Mouse (Mus musculus): ENCODE measurements at regions not wholly inside any gene's neighbourhood (a gene's known extent, or its start where the extent isn't known, plus 50 kb on each side); places are given as distances from the start of the nearest gene placed in this dataset.

DNA sequence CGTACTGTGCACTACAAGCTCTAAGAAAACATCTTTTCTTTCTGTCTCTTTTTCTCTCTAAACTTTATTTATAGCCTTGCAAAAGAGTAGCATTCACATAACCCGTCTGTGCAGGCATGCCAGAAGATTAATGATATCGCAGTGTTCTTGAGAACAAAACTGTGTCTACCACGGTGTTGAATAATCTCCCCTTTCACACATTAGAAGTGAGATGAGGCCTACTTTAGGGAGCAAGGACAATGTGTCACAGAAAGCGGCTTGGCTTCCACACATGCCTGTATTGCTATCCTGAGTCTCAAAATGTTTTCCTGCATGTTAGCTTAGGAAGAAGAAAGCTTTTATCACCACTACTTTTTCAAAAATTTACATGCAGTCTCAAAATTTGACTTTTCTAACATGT lies 170.1 kb upstream of the Mef2c start:
- ATAC-seq: no peak
- peaks cover 12% of the 10 kb centered on the region for H3K4me1 ChIP-seq
- WGBS (ENCODE audit: insufficient replicate concordance): 61% methylated on average over 5 of the region's 5 CpGs
- H3K9ac ChIP-seq: no peak overlapping the region
- no peaks in the 10 kb centered on the region for H3K36me3 ChIP-seq
- no peak overlapping the region for H3K4me2 ChIP-seq
- no peaks in the 10 kb centered on the region for H3K27me3 ChIP-seq (replicated peaks)
- H3K9me3 ChIP-seq (replicated peaks): no peaks in the 10 kb centered on the region
- no peak overlapping the region for H3K27ac ChIP-seq
- no peak overlapping the region for H3K4me3 ChIP-seq

DNA sequence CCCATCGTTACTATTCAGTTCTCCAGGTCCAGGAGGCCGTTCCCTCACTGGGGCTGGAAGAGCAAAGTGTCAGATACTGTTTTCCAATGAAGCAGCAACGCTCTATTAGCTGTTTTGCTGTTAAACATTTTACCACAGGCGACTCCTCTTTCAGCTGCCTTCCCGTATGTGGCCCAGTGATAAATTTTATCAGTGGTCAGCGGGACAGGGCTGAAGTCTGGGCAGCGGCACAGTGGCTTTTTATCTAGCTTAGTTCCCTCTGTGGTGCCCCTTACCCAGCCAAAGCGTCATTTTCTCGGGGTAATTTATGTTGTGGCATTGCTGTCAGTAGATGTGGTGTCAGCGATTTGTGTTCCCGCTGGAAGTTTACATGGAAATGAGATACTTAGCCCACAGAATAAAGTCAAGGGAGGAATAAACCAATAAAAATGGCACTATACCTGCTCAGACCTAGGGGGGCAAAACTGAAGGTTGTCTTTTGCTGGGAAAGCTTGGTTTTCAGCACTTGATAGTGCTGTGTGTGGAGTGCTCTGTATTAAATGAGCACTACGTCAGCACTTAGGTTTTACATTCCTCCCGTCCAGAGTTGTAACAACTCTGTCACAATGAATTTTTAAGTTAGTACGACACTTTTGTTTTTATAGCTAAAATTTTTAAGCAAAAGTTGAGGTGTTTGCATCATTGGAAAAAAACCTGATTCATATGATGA lies 159.1 kb upstream of the Mef2c start:
- H3K36me3 ChIP-seq: no peaks in the 10 kb centered on the region
- peak overlapping the region; percentile 69 for H3K4me2 ChIP-seq
- no peaks in the 10 kb centered on the region for H3K27me3 ChIP-seq (replicated peaks)
- H3K9me3 ChIP-seq (replicated peaks): no peaks in the 10 kb centered on the region
- 16% methylated on average over 14 of the region's 14 CpGs for WGBS (ENCODE audit: insufficient replicate concordance)
- H3K4me1 ChIP-seq: peaks cover 45% of the 10 kb centered on the region
- ATAC-seq: peak; percentile 99
- H3K27ac ChIP-seq: peak overlapping the region; percentile 96
- H3K4me3 ChIP-seq: peak overlapping the region; percentile 35
- H3K9ac ChIP-seq: peak overlapping the region; percentile 63

GRCm38 (mm10) chr13:83355341-83355740 lies 148.5 kb upstream of the Mef2c start:
- Histone ChIP-seq H3K9me3 (replicated peaks) (no peaks in the 10 kb centered on the region), H3K4me2 (no peak overlapping the region), H3K4me3 (no peak overlapping the region), H3K9ac (no peak overlapping the region), H3K27me3 (replicated peaks) (no peaks in the 10 kb centered on the region), H3K4me1 (peaks cover 3% of the 10 kb centered on the region), H3K36me3 (no peaks in the 10 kb centered on the region), H3K27ac (no peak overlapping the region)
- no peak for ATAC-seq
- 61% methylated on average over 4 of the region's 4 CpGs for WGBS (ENCODE audit: insufficient replicate concordance)

DNA sequence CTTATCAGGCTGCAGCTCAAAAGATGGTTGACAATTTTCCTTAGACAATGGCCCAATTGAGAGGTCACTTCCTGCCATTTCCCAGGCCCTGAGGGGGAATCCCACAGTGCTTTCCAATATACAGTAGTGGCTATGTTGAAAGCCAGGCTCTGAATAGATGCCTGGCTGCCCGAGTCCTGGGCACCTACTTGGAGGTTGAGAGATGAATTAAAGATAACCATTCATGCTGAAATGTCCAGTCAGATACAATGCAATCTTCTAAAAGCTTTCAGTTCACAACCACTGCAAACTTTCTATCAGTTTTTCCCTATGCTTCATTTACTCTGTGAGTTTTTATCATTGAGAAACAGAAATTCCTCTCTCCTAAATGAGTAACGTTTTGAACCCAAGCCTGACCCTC lies 143.3 kb upstream of the Mef2c start:
- no peak overlapping the region; the same call in 1 of the 2 replicates for H3K9ac ChIP-seq
- no peaks in the 10 kb centered on the region for H3K36me3 ChIP-seq
- H3K4me2 ChIP-seq: no peak overlapping the region
- no peaks in the 10 kb centered on the region for H3K9me3 ChIP-seq (replicated peaks)
- ATAC-seq: peak; percentile 62
- WGBS (ENCODE audit: insufficient replicate concordance): 18% methylated on average over 2 of the region's 2 CpGs
- H3K4me1 ChIP-seq: peaks cover 13% of the 10 kb centered on the region
- H3K27ac ChIP-seq: no peak overlapping the region
- no peak overlapping the region for H3K4me3 ChIP-seq
- H3K27me3 ChIP-seq (replicated peaks): no peaks in the 10 kb centered on the region

GRCm38 (mm10) chr13:83376097-83376797 lies 127.6 kb upstream of the Mef2c start:
- H3K9me3 ChIP-seq (replicated peaks): no peaks in the 10 kb centered on the region
- WGBS (ENCODE audit: insufficient replicate concordance): 78% methylated on average over 8 of the region's 8 CpGs
- H3K9ac ChIP-seq: no peak overlapping the region
- no peak overlapping the region for H3K27ac ChIP-seq
- peaks cover 5% of the 10 kb centered on the region for H3K4me1 ChIP-seq
- H3K36me3 ChIP-seq: no peaks in the 10 kb centered on the region
- no peak for ATAC-seq
- H3K27me3 ChIP-seq (replicated peaks): no peaks in the 10 kb centered on the region
- no peak overlapping the region for H3K4me2 ChIP-seq
- H3K4me3 ChIP-seq: no peak overlapping the region

DNA sequence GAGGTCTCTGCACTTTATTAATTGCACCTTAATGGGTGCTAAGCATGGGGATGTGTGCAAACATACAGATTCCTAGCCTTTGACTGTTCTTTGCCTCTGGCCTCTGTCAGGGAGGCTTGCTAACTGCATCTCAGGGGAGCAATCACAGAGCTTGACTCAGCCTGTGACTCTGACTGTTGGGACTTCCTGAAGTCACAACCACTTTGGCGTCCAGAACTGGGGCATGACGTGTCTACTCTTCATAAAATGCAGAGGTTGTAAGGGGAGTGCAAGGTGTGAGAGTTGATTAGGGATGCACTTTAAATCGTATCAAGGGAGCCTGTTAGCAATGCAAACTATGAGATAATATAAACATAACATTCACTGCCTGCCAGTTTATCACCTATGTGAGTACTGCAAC lies 125.2 kb upstream of the Mef2c start:
- no peaks in the 10 kb centered on the region for H3K27me3 ChIP-seq (replicated peaks)
- no peak overlapping the region for H3K4me3 ChIP-seq
- peak; percentile 22; the same call in 1 of the 2 replicates for ATAC-seq
- H3K9me3 ChIP-seq (replicated peaks): no peaks in the 10 kb centered on the region
- no peak overlapping the region for H3K9ac ChIP-seq
- no peak overlapping the region for H3K4me2 ChIP-seq
- H3K36me3 ChIP-seq: no peaks in the 10 kb centered on the region
- WGBS (ENCODE audit: insufficient replicate concordance): 24% methylated on average over 3 of the region's 3 CpGs
- H3K27ac ChIP-seq: no peak overlapping the region
- peaks cover 23% of the 10 kb centered on the region for H3K4me1 ChIP-seq

DNA sequence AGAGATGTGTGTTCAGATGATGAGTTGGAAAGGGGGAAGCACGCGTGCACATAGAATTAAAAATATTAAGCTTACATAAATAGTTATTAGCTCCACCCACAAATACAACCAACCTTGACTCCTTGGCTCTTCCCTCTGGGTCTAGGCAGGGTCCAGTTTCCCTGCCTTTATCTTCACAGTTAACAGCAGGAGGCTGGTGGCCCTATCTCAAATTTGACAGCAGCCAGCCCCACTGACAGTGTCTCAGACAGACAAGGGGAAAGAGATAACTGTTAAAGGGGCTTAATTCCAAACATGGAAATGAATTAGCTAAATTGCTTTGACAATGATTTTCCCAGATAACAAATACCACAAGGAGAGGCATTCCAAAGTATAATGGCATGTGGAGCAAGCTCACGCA lies 121.2 kb upstream of the Mef2c start:
- no peaks in the 10 kb centered on the region for H3K36me3 ChIP-seq
- peak; percentile 100 for ATAC-seq
- no peaks in the 10 kb centered on the region for H3K9me3 ChIP-seq (replicated peaks)
- peak overlapping the region; percentile 39 for H3K27ac ChIP-seq
- no peak overlapping the region for H3K4me3 ChIP-seq
- H3K4me1 ChIP-seq: peaks cover 33% of the 10 kb centered on the region
- no peaks in the 10 kb centered on the region for H3K27me3 ChIP-seq (replicated peaks)
- H3K9ac ChIP-seq: no peak overlapping the region
- peak overlapping the region; percentile 7; the same call in 1 of the 2 replicates for H3K4me2 ChIP-seq
- WGBS (ENCODE audit: insufficient replicate concordance): 31% methylated on average over 3 of the region's 3 CpGs

- H3K9ac ChIP-seq: no peak overlapping the region
- no peaks in the 10 kb centered on the region for H3K36me3 ChIP-seq
- no peak overlapping the region for H3K4me2 ChIP-seq
- 85% methylated on average over 1 of the region's 1 CpGs for WGBS (ENCODE audit: insufficient replicate concordance)
- peaks cover 7% of the 10 kb centered on the region for H3K4me1 ChIP-seq
- no peaks in the 10 kb centered on the region for H3K9me3 ChIP-seq (replicated peaks)
- no peaks in the 10 kb centered on the region for H3K27me3 ChIP-seq (replicated peaks)
- H3K4me3 ChIP-seq: no peak overlapping the region
- H3K27ac ChIP-seq: no peak overlapping the region
- no peak for ATAC-seq
Measured at GRCm38 (mm10) chr13:83394773-83395172, 109.1 kb upstream of the Mef2c start.

GRCm38 (mm10) chr13:83399381-83399780 lies 104.5 kb upstream of the Mef2c start:
- no peak for ATAC-seq
- no peak overlapping the region for H3K4me2 ChIP-seq
- 84% methylated on average over 6 of the region's 6 CpGs for WGBS (ENCODE audit: insufficient replicate concordance)
- no peaks in the 10 kb centered on the region for H3K36me3 ChIP-seq
- H3K27ac ChIP-seq: no peak overlapping the region
- H3K27me3 ChIP-seq (replicated peaks): no peaks in the 10 kb centered on the region
- H3K9ac ChIP-seq: no peak overlapping the region
- no peak overlapping the region for H3K4me3 ChIP-seq
- no peaks in the 10 kb centered on the region for H3K4me1 ChIP-seq
- no peaks in the 10 kb centered on the region for H3K9me3 ChIP-seq (replicated peaks)

DNA sequence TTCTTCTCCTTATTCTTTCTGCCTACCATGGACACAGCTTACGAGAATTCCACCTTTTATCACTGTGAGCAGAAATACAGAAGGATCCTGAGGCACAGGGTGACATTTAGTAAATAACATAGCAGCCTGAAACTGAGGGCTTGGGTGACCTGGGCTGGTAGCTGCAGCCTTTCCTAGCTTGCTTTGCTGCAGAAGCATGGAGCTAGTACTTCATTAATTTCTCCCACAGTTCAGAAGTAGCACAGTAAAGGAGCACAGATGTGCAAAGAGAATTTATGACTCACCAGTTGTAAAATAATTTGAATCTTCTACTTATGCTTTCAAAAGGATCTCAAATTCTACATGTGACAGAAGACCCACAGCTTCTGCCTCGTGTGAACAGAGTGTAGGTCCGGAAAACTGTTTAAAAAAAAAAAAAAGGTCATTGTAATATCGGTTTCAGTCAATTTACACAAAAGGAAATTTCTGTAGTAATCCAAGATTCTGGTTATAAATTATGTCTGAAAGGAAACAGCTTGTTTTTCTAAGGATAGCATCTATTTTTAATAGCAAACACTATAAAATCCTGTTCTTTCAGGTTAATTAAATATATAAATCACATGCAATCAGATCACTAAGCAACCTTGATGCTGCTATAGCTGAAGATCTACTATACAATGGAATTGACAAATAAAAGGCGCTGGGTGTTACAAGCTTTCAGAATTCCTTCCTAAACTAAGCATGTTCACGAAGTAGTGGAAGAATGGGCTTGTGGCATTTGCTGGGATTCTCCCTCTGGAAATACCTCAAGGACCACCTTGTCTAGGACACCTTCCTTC lies 64.0 kb upstream of the Mef2c start:
- Histone ChIP-seq H3K9ac (no peak overlapping the region), H3K36me3 (no peaks in the 10 kb centered on the region), H3K4me2 (no peak overlapping the region), H3K27ac (no peak overlapping the region), H3K4me3 (no peak overlapping the region), H3K4me1 (no peaks in the 10 kb centered on the region), H3K9me3 (replicated peaks) (no peaks in the 10 kb centered on the region), H3K27me3 (replicated peaks) (no peaks in the 10 kb centered on the region)
- no peak for ATAC-seq
- WGBS (ENCODE audit: insufficient replicate concordance): 69% methylated on average over 6 of the region's 6 CpGs

DNA sequence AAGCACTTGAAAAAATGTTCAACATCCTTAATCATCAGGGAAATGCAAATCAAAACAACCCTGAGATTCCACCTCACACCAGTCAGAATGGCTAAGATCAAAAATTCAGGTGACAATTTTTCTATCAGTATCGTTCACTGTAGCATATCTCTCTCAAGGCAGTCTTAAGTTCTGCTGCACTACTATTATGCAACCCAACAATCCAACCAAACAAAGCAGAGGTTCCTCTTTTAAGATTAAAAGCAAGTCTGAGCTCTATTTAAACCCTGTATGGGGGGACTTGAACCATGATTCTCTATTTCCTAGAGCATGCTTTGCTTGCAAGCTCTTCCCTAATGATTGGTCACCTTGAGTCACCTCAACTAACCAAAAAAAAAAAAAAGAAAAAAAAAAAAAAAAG lies 59.6 kb upstream of the Mef2c start:
- H3K27ac ChIP-seq: no peak overlapping the region
- no peak overlapping the region for H3K4me3 ChIP-seq
- H3K4me2 ChIP-seq: no peak overlapping the region
- no peaks in the 10 kb centered on the region for H3K27me3 ChIP-seq (replicated peaks)
- ATAC-seq: no peak
- H3K36me3 ChIP-seq: no peaks in the 10 kb centered on the region
- 75% methylated on average over 1 of the region's 1 CpGs for WGBS (ENCODE audit: insufficient replicate concordance)
- H3K9ac ChIP-seq: no peak overlapping the region
- H3K4me1 ChIP-seq: no peaks in the 10 kb centered on the region
- no peaks in the 10 kb centered on the region for H3K9me3 ChIP-seq (replicated peaks)

- Histone ChIP-seq H3K4me1 (no peaks in the 10 kb centered on the region), H3K4me2 (no peak overlapping the region), H3K27ac (no peak overlapping the region), H3K9ac (no peak overlapping the region), H3K27me3 (replicated peaks) (no peaks in the 10 kb centered on the region), H3K9me3 (replicated peaks) (no peaks in the 10 kb centered on the region), H3K4me3 (no peak overlapping the region), H3K36me3 (no peaks in the 10 kb centered on the region)
- no peak for ATAC-seq
Measured at GRCm38 (mm10) chr13:83450820-83451219, 53.0 kb upstream of the Mef2c start.

All from liver, embryonic 12.5 days (tissue).